Mouse (Mus musculus) right cerebral cortex, postnatal 10 days (tissue): Measurements from ENCODE around the gene Gm21671.
A peak's percentile ranks its signal among the peaks of the same experiment; 100 is the strongest.
"Not testable (repeated sequence)": the region's sequence is repeated elsewhere in the genome, so short reads cannot be mapped to it uniquely, and the experiment has no call there.

Source experiments
- DNase-seq, 2 experiments: peaks; one replicate each; pipeline ENCODE4 v3.0.0; 2021; ENCODE audit warnings: low spot score in 2 of 2

The Gm21671 gene

DNA sequence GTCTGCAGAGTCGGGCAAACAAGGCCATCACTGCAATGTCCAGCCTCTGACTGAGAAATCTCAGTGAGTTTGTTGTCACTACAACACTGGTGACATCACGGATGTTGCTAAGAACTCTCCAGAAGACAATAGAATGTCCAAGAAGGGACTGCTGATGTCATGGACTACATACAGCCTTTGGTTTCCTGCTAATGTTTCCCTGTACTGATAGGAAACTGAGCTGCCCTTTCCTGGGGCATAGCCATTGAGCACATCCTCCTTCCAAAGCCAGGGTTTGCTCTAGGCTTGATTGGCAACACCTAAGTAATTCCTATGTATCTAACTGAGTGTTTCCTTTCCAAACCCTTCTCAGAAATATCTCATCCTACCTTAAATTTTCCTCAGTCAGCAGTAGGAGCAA lies at the start of gene Gm21671:
TSS of gene Gm21671 (minus strand) at position 101 of the 400 bp plus-strand sequence.
- DNase-seq: not testable (repeated sequence)

- DNase-seq: not testable (repeated sequence)
Observed at GRCm38 (mm10) chr5:25988550-25988949, 34.3 kb upstream of the Gm21671 start, which contains the start of gene Gm21698. Gene Gm21698, minus strand, starts transcription at chr5:25988650.

GRCm38 (mm10) chr5:25972563-25972962 lies 18.3 kb upstream of the Gm21671 start, which contains the start of gene Gm21680:
Gene Gm21680, minus strand, starts transcription at chr5:25972663.
- DNase-seq: not testable (repeated sequence)

- not testable (repeated sequence) for DNase-seq
Observed at GRCm38 (mm10) chr5:25957050-25957449, 2.8 kb upstream of the Gm21671 start.

GRCm38 (mm10) chr5:25956611-25957010 lies 2.4 kb upstream of the Gm21671 start:
- peak in 1 of 2 experiments; percentile 21 for DNase-seq

GRCm38 (mm10) chr5:25945391-25945790 lies 8.8 kb downstream of the Gm21671 start:
- not testable (repeated sequence) for DNase-seq

DNA sequence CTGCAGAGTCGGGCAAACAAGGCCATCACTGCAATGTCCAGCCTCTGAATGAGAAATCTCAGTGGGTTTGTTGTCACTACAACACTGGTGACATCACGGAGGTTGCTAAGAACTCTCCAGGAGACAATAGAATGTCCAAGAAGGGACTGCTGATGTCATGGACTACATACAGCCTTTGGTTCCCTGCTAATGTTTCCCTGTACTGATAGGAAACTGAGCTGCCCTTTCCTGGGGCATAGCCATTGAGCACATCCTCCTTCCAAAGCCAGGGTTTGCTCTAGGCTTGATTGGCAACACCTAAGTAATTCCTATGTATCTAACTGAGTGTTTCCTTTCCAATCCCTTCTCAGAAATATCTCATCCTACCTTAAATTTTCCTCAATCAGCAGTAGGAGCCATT lies 11.9 kb downstream of the Gm21671 start, which contains the start of gene Gm21663:
TSS of gene Gm21663 (minus strand) at position 101 of the 400 bp plus-strand sequence.
- DNase-seq: not testable (repeated sequence)
